Mouse (Mus musculus): ENCODE results near the gene Rapgef4. TPM values are rescaled to one million over a fixed set of nuclear protein-coding genes. Genes with fewer than 3 reads are reported as not detected.

The Rapgef4 gene
- total and polyA plus RNA-seq, 3 experiments: 0.33 TPM; not detected in 2

DNA sequence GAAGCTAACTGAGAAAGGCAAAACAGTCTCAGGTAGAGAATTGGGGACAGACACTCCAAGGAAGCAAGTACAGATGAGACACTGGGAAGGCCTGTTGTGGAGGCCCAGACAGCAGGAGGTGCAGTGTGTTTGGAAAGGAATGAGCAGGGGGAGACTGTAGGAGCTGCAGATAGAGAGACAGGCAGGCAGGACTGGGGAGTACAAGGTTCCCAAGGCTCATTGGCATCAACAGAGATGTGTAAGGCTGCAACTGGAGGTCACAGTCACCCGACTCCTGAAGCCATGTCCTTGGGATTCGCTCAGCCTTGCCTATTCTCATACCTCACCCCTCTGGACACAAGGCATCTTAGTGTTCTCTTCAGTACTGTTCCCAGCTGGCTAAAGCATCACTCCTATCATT is 145.4 kb downstream of the Rapgef4 start:
- H3K27me3 ChIP-seq (ENCODE audit: insufficient read depth, low read length): peaks cover 18% of the 10 kb centered on the region
- H3K4me1 ChIP-seq (ENCODE audit: insufficient read depth, low read depth, low read length): no peaks in the 10 kb centered on the region
- no peaks in the 10 kb centered on the region for H3K36me3 ChIP-seq (replicated peaks)
- TF ChIP-seq TAL1 (conservative IDR thresholded peaks at IDR 0.05; ENCODE audit: low read depth, low read length): no peak
- TF ChIP-seq GATA1 (IDR thresholded peaks at IDR 0.05; ENCODE audit: borderline replicate concordance, low read length): no peak
- no peak for TF ChIP-seq POLR2AphosphoS5 (IDR thresholded peaks at IDR 0.05; ENCODE audit: insufficient replicate concordance, low read depth, low read length)
- TF ChIP-seq GATA2 (IDR thresholded peaks at IDR 0.05; ENCODE audit: borderline replicate concordance, low read depth, low read length): no peak
- no peak for TF ChIP-seq CTCF (IDR thresholded peaks at IDR 0.05; ENCODE audit: low read depth, low read length)
- H3K9me3 ChIP-seq (replicated peaks): no peaks in the 10 kb centered on the region
- DNase-seq (ENCODE audit: low spot score): no peak
- no peak overlapping the region for H3K4me3 ChIP-seq (ENCODE audit: low read depth, low read length)
- no peak for ATAC-seq (ENCODE audit: extremely low read depth, insufficient number of reproducible peaks, low FRiP score, poor library complexity, severe bottlenecking)

GRCm38 (mm10) chr2:72129612-72130311 is 148.7 kb downstream of the Rapgef4 start:
- Histone ChIP-seq H3K36me3 (replicated peaks) (no peaks in the 10 kb centered on the region), H3K4me1 (ENCODE audit: insufficient read depth, low read depth, low read length) (no peaks in the 10 kb centered on the region), H3K4me3 (ENCODE audit: low read depth, low read length) (no peak overlapping the region), H3K27me3 (ENCODE audit: insufficient read depth, low read length) (peaks cover 11% of the 10 kb centered on the region), H3K9me3 (replicated peaks) (no peaks in the 10 kb centered on the region)
- ATAC-seq (ENCODE audit: extremely low read depth, insufficient number of reproducible peaks, low FRiP score, poor library complexity, severe bottlenecking): no peak
- no peak for TF ChIP-seq GATA1 (IDR thresholded peaks at IDR 0.05; ENCODE audit: borderline replicate concordance, low read length)
- no peak for TF ChIP-seq TAL1 (conservative IDR thresholded peaks at IDR 0.05; ENCODE audit: low read depth, low read length)
- TF ChIP-seq POLR2AphosphoS5 (IDR thresholded peaks at IDR 0.05; ENCODE audit: insufficient replicate concordance, low read depth, low read length): no peak
- no peak for TF ChIP-seq CTCF (IDR thresholded peaks at IDR 0.05; ENCODE audit: low read depth, low read length)
- TF ChIP-seq GATA2 (IDR thresholded peaks at IDR 0.05; ENCODE audit: borderline replicate concordance, low read depth, low read length): no peak
- DNase-seq (ENCODE audit: low spot score): no peak

DNA sequence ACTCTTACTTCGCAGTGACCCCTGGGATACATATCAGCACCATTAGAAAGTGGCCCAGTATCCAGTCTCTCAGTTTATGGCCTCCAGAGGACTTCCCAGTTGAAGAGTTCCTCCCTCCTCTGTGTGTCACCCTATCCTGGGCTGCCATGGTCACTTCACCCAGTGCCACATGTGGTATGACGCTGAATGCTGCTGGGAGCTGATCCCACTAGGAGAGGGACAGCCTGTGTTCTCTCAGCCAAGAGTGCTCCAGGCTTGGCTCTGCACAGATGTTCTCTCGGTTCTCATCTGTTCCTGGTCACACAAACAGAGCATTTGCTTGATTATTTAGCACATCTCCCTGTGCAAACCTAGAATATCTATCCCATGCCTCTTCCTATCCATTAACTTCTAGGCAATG is 151.2 kb downstream of the Rapgef4 start:
- Histone ChIP-seq H3K36me3 (replicated peaks) (no peaks in the 10 kb centered on the region), H3K9me3 (replicated peaks) (no peaks in the 10 kb centered on the region), H3K4me3 (ENCODE audit: low read depth, low read length) (no peak overlapping the region), H3K27me3 (ENCODE audit: insufficient read depth, low read length) (peaks cover 4% of the 10 kb centered on the region; the same call in 1 of the 2 replicates), H3K4me1 (ENCODE audit: insufficient read depth, low read depth, low read length) (no peaks in the 10 kb centered on the region)
- TF ChIP-seq POLR2AphosphoS5 (IDR thresholded peaks at IDR 0.05; ENCODE audit: insufficient replicate concordance, low read depth, low read length): no peak
- TF ChIP-seq GATA2 (IDR thresholded peaks at IDR 0.05; ENCODE audit: borderline replicate concordance, low read depth, low read length): no peak
- no peak for TF ChIP-seq CTCF (IDR thresholded peaks at IDR 0.05; ENCODE audit: low read depth, low read length)
- no peak for TF ChIP-seq GATA1 (IDR thresholded peaks at IDR 0.05; ENCODE audit: borderline replicate concordance, low read length)
- TF ChIP-seq TAL1 (conservative IDR thresholded peaks at IDR 0.05; ENCODE audit: low read depth, low read length): no peak
- ATAC-seq (ENCODE audit: extremely low read depth, insufficient number of reproducible peaks, low FRiP score, poor library complexity, severe bottlenecking) (no peak), DNase-seq (ENCODE audit: low spot score) (no peak)

GRCm38 (mm10) chr2:72136045-72136444 is 155.0 kb downstream of the Rapgef4 start:
- no peaks in the 10 kb centered on the region for H3K9me3 ChIP-seq (replicated peaks)
- no peak for DNase-seq (ENCODE audit: low spot score)
- no peaks in the 10 kb centered on the region for H3K36me3 ChIP-seq (replicated peaks)
- no peak for ATAC-seq (ENCODE audit: extremely low read depth, insufficient number of reproducible peaks, low FRiP score, poor library complexity, severe bottlenecking)
- H3K27me3 ChIP-seq (ENCODE audit: insufficient read depth, low read length): peaks cover 8% of the 10 kb centered on the region
- no peak for TF ChIP-seq CTCF (IDR thresholded peaks at IDR 0.05; ENCODE audit: low read depth, low read length)
- no peak for TF ChIP-seq GATA2 (IDR thresholded peaks at IDR 0.05; ENCODE audit: borderline replicate concordance, low read depth, low read length)
- no peak for TF ChIP-seq GATA1 (IDR thresholded peaks at IDR 0.05; ENCODE audit: borderline replicate concordance, low read length)
- TF ChIP-seq POLR2AphosphoS5 (IDR thresholded peaks at IDR 0.05; ENCODE audit: insufficient replicate concordance, low read depth, low read length): no peak
- TF ChIP-seq TAL1 (conservative IDR thresholded peaks at IDR 0.05; ENCODE audit: low read depth, low read length): no peak
- H3K4me3 ChIP-seq (ENCODE audit: low read depth, low read length): no peak overlapping the region
- H3K4me1 ChIP-seq (ENCODE audit: insufficient read depth, low read depth, low read length): no peaks in the 10 kb centered on the region

- no peak for TF ChIP-seq CTCF (IDR thresholded peaks at IDR 0.05; ENCODE audit: low read depth, low read length)
- TF ChIP-seq POLR2AphosphoS5 (IDR thresholded peaks at IDR 0.05; ENCODE audit: insufficient replicate concordance, low read depth, low read length): no peak
- TF ChIP-seq TAL1 (conservative IDR thresholded peaks at IDR 0.05; ENCODE audit: low read depth, low read length): no peak
- no peak for TF ChIP-seq GATA2 (IDR thresholded peaks at IDR 0.05; ENCODE audit: borderline replicate concordance, low read depth, low read length)
- TF ChIP-seq GATA1 (IDR thresholded peaks at IDR 0.05; ENCODE audit: borderline replicate concordance, low read length): no peak
- ATAC-seq (ENCODE audit: extremely low read depth, insufficient number of reproducible peaks, low FRiP score, poor library complexity, severe bottlenecking): no peak
- Histone ChIP-seq H3K4me1 (ENCODE audit: insufficient read depth, low read depth, low read length) (no peaks in the 10 kb centered on the region), H3K4me3 (ENCODE audit: low read depth, low read length) (no peak overlapping the region), H3K9me3 (replicated peaks) (no peaks in the 10 kb centered on the region), H3K27me3 (ENCODE audit: insufficient read depth, low read length) (peaks cover 8% of the 10 kb centered on the region), H3K36me3 (replicated peaks) (no peaks in the 10 kb centered on the region)
- DNase-seq (ENCODE audit: low spot score): no peak
These were observed 155.6 kb downstream of the Rapgef4 start for GRCm38 (mm10) chr2:72136486-72137264.
